Mouse (Mus musculus) midbrain, postnatal 0 days (tissue): ENCODE data around the gene Calcb. TPM values are rescaled to one million over a fixed set of nuclear protein-coding genes. Genes with fewer than 3 reads are reported as not detected.
"Not testable (repeated sequence)": the region's sequence is repeated elsewhere in the genome, so short reads cannot be mapped to it uniquely, and the experiment has no call there.

ENCODE experiments used
- ATAC-seq: fragments of 200-750 bp; cut with Nextera tagmentation; 2 replicates; pipeline ENCODE4 v1.8.0; 2017; ENCODE audit warnings: moderate number of reproducible peaks, mild to moderate bottlenecking, moderate TSS enrichment, moderate library complexity; ENCODE audit not compliant: low FRiP score
- DNase-seq: peaks from one replicate; pipeline ENCODE4 v3.0.0-alpha.2; 2015; ENCODE audit warnings: low spot score
- H3K27ac ChIP-seq: fragments of 300-500 bp; sonication (generic); 2 replicates; pipeline ENCODE4 v1.5.1; 2014; ENCODE audit warnings: low read depth, mild to moderate bottlenecking, low read length, mixed read lengths
- H3K27me3 ChIP-seq: fragments of 300-500 bp; sonication (generic); 2 replicates; pipeline ENCODE4 v1.6.1; 2014; ENCODE audit warnings: low read length, control low read depth, mixed read lengths; ENCODE audit not compliant: insufficient read depth
- H3K36me3 ChIP-seq: fragments of 300-500 bp; sonication (generic); 2 replicates; pipeline ENCODE4 v1.6.1; 2014; ENCODE audit warnings: low read length, control low read depth, mixed read lengths; ENCODE audit not compliant: insufficient read depth
- H3K4me1 ChIP-seq: fragments of 300-500 bp; sonication (generic); 2 replicates; pipeline ENCODE4 v1.6.1; 2014; ENCODE audit warnings: mild to moderate bottlenecking, control low read depth, antibody characterized with exemption, low read length, mixed read lengths; ENCODE audit not compliant: insufficient read depth
- H3K4me2 ChIP-seq: fragments of 300-500 bp; sonication (generic); 2 replicates; pipeline ENCODE4 v1.6.1; 2014; ENCODE audit warnings: low read depth, mild to moderate bottlenecking, low read length, mixed read lengths; ENCODE audit not compliant: poor library complexity, severe bottlenecking
- H3K4me3 ChIP-seq: fragments of 300-500 bp; sonication (generic); 2 replicates; pipeline ENCODE4 v1.5.1; 2014; ENCODE audit warnings: low read depth, mild to moderate bottlenecking, low read length, moderate library complexity
- H3K9ac ChIP-seq: fragments of 300-500 bp; sonication (generic); replicated peaks from 2 replicates; pipeline ENCODE4 v1.6.1; 2014; ENCODE audit warnings: mild to moderate bottlenecking, low read length, moderate library complexity, mixed read lengths; ENCODE audit not compliant: poor library complexity, severe bottlenecking
- H3K9me3 ChIP-seq: fragments of 300-500 bp; sonication (generic); 2 replicates; pipeline ENCODE4 v1.6.1; 2016; ENCODE audit warnings: low read length, control low read depth
- CTCF ChIP-seq: IDR thresholded peaks from 2 replicates; pipeline ENCODE4 v1.5.1; 2016; ENCODE audit warnings: antibody characterized with exemption, mild to moderate bottlenecking
- WGBS: fragments of 180-500 bp; shearing (Covaris S2); extraction: QIAGEN DNeasy Blood & Tissue Kit; methylation state at CpG from one replicate; pipeline ENCODE4 v1.1.7; 2014; 5-methylcytosine and 5-hydroxymethylcytosine counted together
- polyA plus RNA-seq: library from polyadenylated mRNA; unstranded; fragments of >200 nt; fragmentation: Nextera tagmentation; extraction: Ambion mirVana; gene quantifications from 2 replicates; pipeline ENCODE4 v1.2.1, GENCODE M21; 2015
- total RNA-seq: library from RNA; depleted of rRNA; stranded (reverse); fragments of >200 nt; gene quantifications from 2 replicates; pipeline ENCODE4 v1.2.3, GENCODE M21; 2014

Gene Calcb
- total and polyA plus RNA-seq, 2 experiments from 2014 or later = 0.60 to 0.70 TPM

- not testable (repeated sequence) for DNase-seq
Measured at GRCm38 (mm10) chr7:114731700-114732099, 13.3 kb downstream of the Calcb start.

GRCm38 (mm10) chr7:114736256-114736655 lies 17.8 kb downstream of the Calcb start:
- Histone ChIP-seq H3K4me3 (no peak overlapping the region), H3K4me1 (no peaks in the 10 kb centered on the region), H3K9ac (no peak overlapping the region), H3K36me3 (no peaks in the 10 kb centered on the region), H3K27me3 (no peaks in the 10 kb centered on the region), H3K9me3 (no peaks in the 10 kb centered on the region), H3K27ac (no peak overlapping the region), H3K4me2 (no peak overlapping the region)
- ATAC-seq (no peak), DNase-seq (no peak)
- TF ChIP-seq CTCF = no peak
- WGBS = 35% methylated on average over 5 of the region's 5 CpGs

More at GRCm38 (mm10) chr7:114731700-114732099, 13.3 kb downstream of the Calcb start:
- not testable (repeated sequence) for H3K27ac ChIP-seq, ATAC-seq, H3K9me3 ChIP-seq, H3K4me1 ChIP-seq, H3K36me3 ChIP-seq, H3K27me3 ChIP-seq, H3K4me3 ChIP-seq, H3K4me2 ChIP-seq, H3K9ac ChIP-seq
- 39% methylated on average over 4 of the region's 4 CpGs for WGBS
- peak; percentile 53 for TF ChIP-seq CTCF

- no peak for TF ChIP-seq CTCF
- no peaks in the 10 kb centered on the region for H3K27me3 ChIP-seq
- H3K27ac ChIP-seq = no peak overlapping the region
- no peak for ATAC-seq
- no peaks in the 10 kb centered on the region for H3K4me1 ChIP-seq
- H3K4me3 ChIP-seq = no peak overlapping the region
- no peaks in the 10 kb centered on the region for H3K9me3 ChIP-seq
- H3K9ac ChIP-seq = no peak overlapping the region
- DNase-seq = no peak
- H3K4me2 ChIP-seq = no peak overlapping the region
- H3K36me3 ChIP-seq = no peaks in the 10 kb centered on the region
Measured at GRCm38 (mm10) chr7:114738166-114738565, 19.7 kb downstream of the Calcb start.

GRCm38 (mm10) chr7:114740360-114741165 lies 22.1 kb downstream of the Calcb start:
- no peaks in the 10 kb centered on the region for H3K27me3 ChIP-seq
- H3K9me3 ChIP-seq = no peaks in the 10 kb centered on the region
- 0 out of 2 replicates have a peak overlapping the region, but pooled peaks have one; percentile 8 for H3K9ac ChIP-seq
- TF ChIP-seq CTCF = peak; percentile 53
- no peaks in the 10 kb centered on the region; the same call in 1 of the 2 replicates for H3K4me1 ChIP-seq
- no peak for ATAC-seq
- DNase-seq = peak; percentile 12
- H3K27ac ChIP-seq = no peak overlapping the region
- H3K36me3 ChIP-seq = no peaks in the 10 kb centered on the region
- H3K4me3 ChIP-seq = no peak overlapping the region
- 43% methylated on average over 6 of the region's 6 CpGs for WGBS
- no peak overlapping the region for H3K4me2 ChIP-seq

GRCm38 (mm10) chr7:114743022-114743780 lies 24.8 kb downstream of the Calcb start, which contains the start of gene Insc:
TSS of gene Insc (plus strand) at chr7:114743694.
- Histone ChIP-seq H3K9ac (no peak within 1 kb of the TSS), H3K27me3 (no peaks in the 10 kb centered on the region), H3K27ac (no peak within 1 kb of the TSS), H3K4me2 (no peak within 1 kb of the TSS), H3K4me1 (no peaks in the 10 kb centered on the region; the same call in 1 of the 2 replicates), H3K36me3 (no peaks in the 10 kb centered on the region), H3K9me3 (no peaks in the 10 kb centered on the region), H3K4me3 (no peak within 1 kb of the TSS)
- ATAC-seq = no peak
- DNase-seq = no peak
- no peak for TF ChIP-seq CTCF
- WGBS = 70% methylated on average over 5 of the region's 5 CpGs
